Mouse (Mus musculus): ENCODE measurements around the gene Acsbg1. TPM values are rescaled to one million over a fixed set of nuclear protein-coding genes. Genes with fewer than 3 reads are reported as not detected.

Gene Acsbg1
- total RNA-seq, 4 experiments from 2014 or later, result 259 to 564 (median 438) TPM

Small RNAs within 50 kb of the gene (microRNA-seq; reads per million reads assigned to microRNA genes)
- 0 to 0.18 reads per million in 2 experiments for gene Mir5710

Other genes starting within 250 kb of the Acsbg1 start
- 10 to 100 TPM; 16.2 to 39.4 (median 24.3) TPM for gene Dmxl2, start 160.2 kb downstream of the Acsbg1 start, total RNA-seq (2022)
- gene Sh2d7, start 122.9 kb downstream of the Acsbg1 start, total RNA-seq (2022), result not detected
- 10 to 100 TPM; 26.1 to 39.4 (median 33.3) TPM for gene Cib2, start 101.7 kb downstream of the Acsbg1 start, total RNA-seq (2022)
- gene Idh3a, start 75.5 kb downstream of the Acsbg1 start, total RNA-seq (2022), result 100 to 1,000 TPM; 109 to 216 (median 186) TPM
- 10 to 100 TPM; 25.6 to 30.9 (median 28.1) TPM for gene Dnaja4, start 37.0 kb upstream of the Acsbg1 start, total RNA-seq (2022)
- gene Wdr61, start 72.6 kb upstream of the Acsbg1 start, total RNA-seq (2022), result 10 to 100 TPM; 65.7 to 74.8 (median 70.1) TPM
- gene Crabp1, start 102.9 kb upstream of the Acsbg1 start, total RNA-seq (2022), result 10 to 100 TPM; 11.0 to 25.5 (median 15.2) TPM
- gene Ireb2, start 201.9 kb upstream of the Acsbg1 start, total RNA-seq (2022), result 10 to 100 TPM; 44.2 to 48.8 (median 47.7) TPM

All from adrenal gland, adult 8-10 months (tissue).